Mouse (Mus musculus) stomach, postnatal 0 days (tissue): ENCODE results near the gene Csnk1e.

Experiments
- CTCF ChIP-seq: IDR thresholded peaks from 2 replicates; pipeline ENCODE4 v1.5.1; 2016; ENCODE audit warnings: antibody characterized with exemption, low read depth, mild to moderate bottlenecking, moderate library complexity
- EP300 ChIP-seq: optimal IDR thresholded peaks from 2 replicates; pipeline ENCODE3; 2016; ENCODE audit warnings: antibody characterized with exemption

GRCm38 (mm10) chr15:79435191-79435671 lies 20.1 kb downstream of the Csnk1e start:
- TF ChIP-seq CTCF (no peak), EP300 (no peak)
